Mouse (Mus musculus) forebrain, embryonic 15.5 days (tissue): ENCODE measurements around the gene Klk12. TPM values are rescaled to one million over a fixed set of nuclear protein-coding genes. Genes with fewer than 3 reads are reported as not detected.

Experiments
- ATAC-seq: fragments of 200-750 bp; cut with Nextera tagmentation; replicated peaks from 2 replicates; pipeline ENCODE4 v1.8.0; 2017; ENCODE audit warnings: mild to moderate bottlenecking, moderate TSS enrichment, moderate library complexity
- H3K27ac ChIP-seq: fragments of 300-500 bp; sonication (generic); replicated peaks from 2 replicates; pipeline ENCODE4 v1.5.1; 2015; ENCODE audit warnings: mild to moderate bottlenecking, inconsistent platforms
- H3K27me3 ChIP-seq: fragments of 300-500 bp; sonication (generic); 2 replicates; pipeline ENCODE4 v1.6.1; 2015; ENCODE audit warnings: inconsistent platforms
- H3K36me3 ChIP-seq: fragments of 300-500 bp; sonication (generic); 2 replicates; pipeline ENCODE4 v1.6.1; 2015; ENCODE audit warnings: mild to moderate bottlenecking, inconsistent platforms
- H3K4me1 ChIP-seq: fragments of 300-500 bp; sonication (generic); 2 replicates; pipeline ENCODE4 v1.6.1; 2015; ENCODE audit warnings: inconsistent platforms
- H3K4me2 ChIP-seq: fragments of 300-500 bp; sonication (generic); replicated peaks from 2 replicates; pipeline ENCODE4 v1.6.1; 2015; ENCODE audit warnings: mild to moderate bottlenecking, inconsistent platforms
- H3K4me3 ChIP-seq: fragments of 300-500 bp; sonication (generic); 2 replicates; pipeline ENCODE4 v1.5.1; 2015; ENCODE audit warnings: mild to moderate bottlenecking, inconsistent platforms
- H3K9ac ChIP-seq: fragments of 300-500 bp; sonication (generic); replicated peaks from 2 replicates; pipeline ENCODE4 v1.6.1; 2015; ENCODE audit warnings: mild to moderate bottlenecking, inconsistent platforms
- H3K9me3 ChIP-seq: fragments of 300-500 bp; sonication (generic); 2 replicates; pipeline ENCODE4 v1.6.1; 2016; ENCODE audit warnings: inconsistent platforms
- WGBS: fragments of 180-500 bp; shearing (Covaris S2); methylation state at CpG from one replicate; pipeline ENCODE4 v1.1.7; 2015; ENCODE audit warnings: mixed read lengths; 5-methylcytosine and 5-hydroxymethylcytosine counted together
- polyA plus RNA-seq: library from polyadenylated mRNA; unstranded; fragments of >200 nt; fragmentation: Nextera tagmentation; extraction: Ambion mirVana; gene quantifications from 2 replicates; pipeline ENCODE4 v1.2.1, GENCODE M21; 2015

Gene Klk12
- polyA plus RNA-seq, 1 experiment from 2014 or later = not detected

DNA sequence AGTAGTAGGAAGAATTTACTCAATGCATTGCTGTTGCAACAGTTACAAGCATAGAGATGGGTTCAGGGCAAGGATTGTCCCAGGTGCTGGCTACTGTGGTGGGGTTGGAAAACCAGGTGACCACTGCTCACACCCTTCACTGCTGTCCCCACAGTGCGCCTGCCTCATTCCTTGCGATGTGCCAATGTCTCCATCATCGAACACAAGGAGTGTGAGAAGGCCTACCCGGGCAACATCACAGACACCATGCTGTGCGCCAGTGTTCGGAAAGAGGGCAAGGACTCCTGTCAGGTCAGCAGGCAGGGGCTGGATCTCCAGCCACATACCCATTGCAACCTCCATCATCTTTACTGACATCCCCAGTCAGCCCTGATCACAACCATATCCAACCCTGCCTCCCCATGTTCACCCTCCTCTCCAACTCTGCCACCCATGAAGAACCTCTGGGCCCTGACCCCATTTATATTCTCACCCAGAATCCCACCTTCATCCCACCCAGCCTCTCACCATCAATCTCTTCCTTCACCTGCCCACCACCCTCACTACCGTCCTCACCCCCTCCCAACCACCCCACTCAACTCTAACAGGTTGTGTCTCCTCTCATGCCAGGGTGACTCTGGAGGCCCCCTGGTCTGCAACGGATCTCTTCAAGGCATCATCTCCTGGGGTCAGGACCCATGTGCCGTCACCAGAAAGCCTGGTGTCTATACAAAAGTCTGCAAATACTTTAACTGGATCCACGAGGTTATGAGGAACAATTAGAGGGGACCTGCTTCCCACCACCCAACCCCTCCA lies 9.7 kb downstream of the Klk12 start:
- 93% methylated on average over 10 of the region's 10 CpGs for WGBS
- Histone ChIP-seq H3K4me3 (no peak overlapping the region), H3K27me3 (0 out of 2 replicates have a peak, but pooled peaks cover 4% of the 10 kb centered on the region), H3K36me3 (no peaks in the 10 kb centered on the region), H3K9ac (no peak overlapping the region), H3K9me3 (no peaks in the 10 kb centered on the region), H3K4me2 (no peak overlapping the region), H3K4me1 (peaks cover 5% of the 10 kb centered on the region), H3K27ac (no peak overlapping the region)
- no peak for ATAC-seq

- H3K4me3 ChIP-seq = no peak overlapping the region
- no peaks in the 10 kb centered on the region for H3K36me3 ChIP-seq
- no peaks in the 10 kb centered on the region for H3K9me3 ChIP-seq
- H3K27me3 ChIP-seq = 0 out of 2 replicates have a peak, but pooled peaks cover 4% of the 10 kb centered on the region
- WGBS = 65% methylated on average over 6 of the region's 6 CpGs
- no peak overlapping the region for H3K27ac ChIP-seq
- peaks cover 5% of the 10 kb centered on the region for H3K4me1 ChIP-seq
- no peak overlapping the region for H3K4me2 ChIP-seq
- no peak overlapping the region for H3K9ac ChIP-seq
- no peak for ATAC-seq
Observed at GRCm38 (mm10) chr7:43780241-43780640, 11.5 kb downstream of the Klk12 start.

- WGBS = 45% methylated on average over 5 of the region's 5 CpGs
- Histone ChIP-seq H3K9ac (no peak within 1 kb of the TSS), H3K27me3 (0 out of 2 replicates have a peak, but pooled peaks cover 4% of the 10 kb centered on the region)
Observed at GRCm38 (mm10) chr7:43780746-43781145, 12.0 kb downstream of the Klk12 start, which contains the start of gene Klk10. Gene Klk10, plus strand, starts transcription at chr7:43781035.

GRCm38 (mm10) chr7:43781541-43781940 lies 12.8 kb downstream of the Klk12 start:
- Histone ChIP-seq H3K4me1 (peaks cover 5% of the 10 kb centered on the region), H3K9me3 (no peaks in the 10 kb centered on the region), H3K9ac (no peak overlapping the region), H3K27me3 (0 out of 2 replicates have a peak, but pooled peaks cover 4% of the 10 kb centered on the region), H3K27ac (no peak overlapping the region), H3K4me3 (no peak overlapping the region), H3K36me3 (no peaks in the 10 kb centered on the region), H3K4me2 (no peak overlapping the region)
- WGBS = 92% methylated on average over 11 of the region's 11 CpGs
- no peak for ATAC-seq

More at GRCm38 (mm10) chr7:43780746-43781145, 12.0 kb downstream of the Klk12 start, which contains the start of gene Klk10:
- Histone ChIP-seq H3K4me1 (peaks cover 5% of the 10 kb centered on the region), H3K27ac (no peak within 1 kb of the TSS), H3K4me2 (no peak within 1 kb of the TSS), H3K4me3 (no peak within 1 kb of the TSS), H3K36me3 (no peaks in the 10 kb centered on the region), H3K9me3 (no peaks in the 10 kb centered on the region)
- no peak for ATAC-seq

DNA sequence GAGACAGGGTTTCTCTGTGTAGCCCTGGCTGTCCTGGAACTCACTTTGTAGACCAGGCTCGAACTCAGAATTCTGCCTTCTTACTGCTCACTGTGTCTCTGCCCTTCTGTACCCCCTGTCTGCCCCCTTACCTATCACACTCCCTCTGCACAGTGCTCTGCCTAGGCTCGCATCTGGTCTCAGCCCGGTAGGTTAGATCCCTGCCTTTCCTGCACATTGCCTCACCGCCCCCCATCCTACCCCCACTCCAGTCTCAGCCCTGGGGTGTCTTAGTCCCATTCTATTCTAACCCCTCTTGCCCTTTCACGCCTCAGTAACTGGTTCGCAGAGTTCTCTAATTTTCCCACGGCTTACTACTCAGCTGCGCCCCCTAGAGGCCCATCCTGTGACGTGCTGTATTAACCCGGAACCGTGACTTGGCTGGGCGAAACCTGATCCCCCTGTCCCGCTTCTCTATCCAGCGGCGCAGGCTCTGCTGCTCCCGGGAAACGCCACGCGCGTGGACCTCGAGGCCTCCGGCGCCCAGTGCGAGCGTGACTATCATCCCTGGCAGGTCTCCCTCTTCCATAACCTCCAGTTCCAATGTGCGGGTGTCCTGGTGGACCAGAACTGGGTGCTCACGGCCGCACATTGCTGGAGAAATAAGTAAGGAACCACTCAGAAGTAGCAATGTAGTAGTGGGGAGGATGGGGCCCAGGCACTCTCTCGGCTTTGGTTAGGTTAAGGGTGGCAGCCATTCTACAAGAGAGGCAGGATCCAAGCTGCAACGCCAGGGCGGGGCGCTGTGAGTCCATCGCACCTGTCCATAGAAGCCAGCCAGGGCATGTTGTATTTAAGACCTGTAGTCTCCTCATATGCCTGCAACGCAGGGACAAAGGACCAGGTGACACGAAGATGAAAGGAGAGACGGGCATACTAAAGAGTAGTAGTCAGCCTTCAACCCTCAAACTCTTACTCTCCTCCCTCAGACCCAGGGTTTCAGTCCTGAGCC lies 13.9 kb downstream of the Klk12 start:
- Histone ChIP-seq H3K4me3 (peak overlapping the region; percentile 34), H3K36me3 (no peaks in the 10 kb centered on the region), H3K4me2 (peak overlapping the region; percentile 69), H3K9me3 (no peaks in the 10 kb centered on the region), H3K9ac (peak overlapping the region; percentile 43; the same call in 1 of the 2 replicates), H3K27ac (no peak overlapping the region), H3K27me3 (0 out of 2 replicates have a peak, but pooled peaks cover 4% of the 10 kb centered on the region), H3K4me1 (peaks cover 5% of the 10 kb centered on the region)
- WGBS = 7% methylated on average over 36 of the region's 36 CpGs
- peak; percentile 59 for ATAC-seq

GRCm38 (mm10) chr7:43785286-43785685 lies 16.6 kb downstream of the Klk12 start:
- no peaks in the 10 kb centered on the region for H3K9me3 ChIP-seq
- H3K4me1 ChIP-seq = peaks cover 5% of the 10 kb centered on the region
- H3K4me2 ChIP-seq = no peak overlapping the region
- ATAC-seq = no peak
- H3K4me3 ChIP-seq = no peak overlapping the region
- H3K27me3 ChIP-seq = 0 out of 2 replicates have a peak, but pooled peaks cover 4% of the 10 kb centered on the region
- no peaks in the 10 kb centered on the region for H3K36me3 ChIP-seq
- no peak overlapping the region for H3K9ac ChIP-seq
- WGBS = 91% methylated on average over 1 of the region's 1 CpGs
- no peak overlapping the region for H3K27ac ChIP-seq

DNA sequence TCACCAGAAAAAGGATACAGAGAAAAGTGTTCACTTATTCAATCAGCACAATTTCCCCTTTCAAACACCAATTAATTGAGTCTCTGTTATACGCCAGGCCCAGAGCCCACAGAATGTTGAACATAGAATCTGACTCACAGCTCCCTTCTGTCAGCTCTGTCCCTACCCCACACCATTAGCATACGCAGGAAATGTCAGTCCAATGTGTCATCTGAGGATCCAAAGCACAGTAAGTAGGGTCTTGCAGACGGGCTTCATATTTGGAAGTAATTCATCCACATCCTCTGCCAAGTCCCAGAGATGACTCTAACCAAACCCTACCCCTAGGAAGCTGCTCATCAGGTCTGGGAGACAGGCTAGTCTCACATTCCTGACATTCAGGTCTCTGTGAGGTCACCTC lies 19.4 kb downstream of the Klk12 start:
- no peaks in the 10 kb centered on the region for H3K9me3 ChIP-seq
- no peak for ATAC-seq
- H3K4me3 ChIP-seq = no peak overlapping the region
- H3K4me1 ChIP-seq = no peaks in the 10 kb centered on the region
- 67% methylated on average over 3 of the region's 3 CpGs for WGBS
- no peaks in the 10 kb centered on the region for H3K36me3 ChIP-seq
- no peak overlapping the region for H3K4me2 ChIP-seq
- H3K27me3 ChIP-seq = 0 out of 2 replicates have a peak, but pooled peaks cover 3% of the 10 kb centered on the region
- H3K9ac ChIP-seq = no peak overlapping the region
- no peak overlapping the region for H3K27ac ChIP-seq

DNA sequence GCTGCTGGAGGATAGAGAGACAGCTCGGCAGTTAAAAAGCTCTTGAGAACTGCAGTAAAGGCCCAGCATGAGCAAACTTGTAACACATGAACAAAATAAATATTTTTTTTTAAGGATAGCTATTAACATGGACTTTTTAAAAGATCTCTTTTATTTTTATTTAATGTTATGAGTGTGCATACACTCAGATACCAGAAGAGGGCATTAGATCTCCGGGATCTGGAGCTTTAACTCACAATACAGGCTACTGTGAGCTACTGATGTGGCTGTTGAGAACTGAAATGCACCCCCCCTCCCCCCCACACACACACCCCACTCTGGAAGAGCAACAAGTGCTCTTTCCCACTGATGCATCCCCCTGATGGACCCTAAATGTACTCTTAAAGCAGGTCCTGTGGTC lies 20.6 kb downstream of the Klk12 start:
- Histone ChIP-seq H3K27ac (no peak overlapping the region), H3K27me3 (0 out of 2 replicates have a peak, but pooled peaks cover 3% of the 10 kb centered on the region), H3K9me3 (no peaks in the 10 kb centered on the region), H3K36me3 (no peaks in the 10 kb centered on the region), H3K4me2 (no peak overlapping the region), H3K4me1 (no peaks in the 10 kb centered on the region), H3K9ac (no peak overlapping the region), H3K4me3 (no peak overlapping the region)
- no peak for ATAC-seq
- WGBS = 74% methylated on average over 2 of the region's 2 CpGs

DNA sequence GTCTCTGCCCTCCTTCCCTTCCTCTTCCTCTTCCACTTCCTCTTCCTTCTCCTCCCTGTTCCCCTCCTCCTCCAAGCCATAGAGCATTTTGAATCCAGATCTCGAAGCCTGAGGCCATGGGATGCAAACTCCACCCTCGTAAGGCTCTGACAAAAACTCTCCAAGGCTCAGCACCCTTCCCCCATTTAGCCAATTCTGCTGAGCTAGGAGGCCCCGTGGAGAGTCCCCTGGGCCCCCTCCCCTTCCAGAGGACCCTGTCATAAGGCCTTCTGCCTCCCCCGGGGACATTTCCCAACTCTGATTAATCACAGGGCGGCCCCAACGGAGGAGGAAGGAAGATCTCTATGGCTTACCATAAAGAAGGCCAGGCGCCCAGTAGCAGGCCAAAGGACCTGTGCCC lies 22.9 kb downstream of the Klk12 start, which contains the start of gene Klk9:
Gene Klk9 (plus strand): TSS at position 301 of the 400 bp plus-strand sequence.
- Histone ChIP-seq H3K4me3 (no peak within 1 kb of the TSS), H3K9me3 (no peaks in the 10 kb centered on the region), H3K27ac (no peak within 1 kb of the TSS), H3K4me2 (no peak within 1 kb of the TSS), H3K9ac (no peak within 1 kb of the TSS), H3K27me3 (peaks cover 20% of the 10 kb centered on the region; the same call in 1 of the 2 replicates), H3K36me3 (no peaks in the 10 kb centered on the region), H3K4me1 (peaks cover 6% of the 10 kb centered on the region)
- WGBS = 77% methylated on average over 7 of the region's 7 CpGs
- no peak for ATAC-seq

GRCm38 (mm10) chr7:43796355-43796754 lies 27.7 kb downstream of the Klk12 start:
- Histone ChIP-seq H3K27ac (no peak overlapping the region), H3K4me3 (peak overlapping the region; percentile 52), H3K4me2 (peak overlapping the region; percentile 80), H3K4me1 (peaks cover 20% of the 10 kb centered on the region), H3K9ac (peak overlapping the region; percentile 55), H3K27me3 (peaks cover 32% of the 10 kb centered on the region), H3K36me3 (no peaks in the 10 kb centered on the region), H3K9me3 (no peaks in the 10 kb centered on the region)
- 7% methylated on average over 8 of the region's 8 CpGs for WGBS
- ATAC-seq = no peak

DNA sequence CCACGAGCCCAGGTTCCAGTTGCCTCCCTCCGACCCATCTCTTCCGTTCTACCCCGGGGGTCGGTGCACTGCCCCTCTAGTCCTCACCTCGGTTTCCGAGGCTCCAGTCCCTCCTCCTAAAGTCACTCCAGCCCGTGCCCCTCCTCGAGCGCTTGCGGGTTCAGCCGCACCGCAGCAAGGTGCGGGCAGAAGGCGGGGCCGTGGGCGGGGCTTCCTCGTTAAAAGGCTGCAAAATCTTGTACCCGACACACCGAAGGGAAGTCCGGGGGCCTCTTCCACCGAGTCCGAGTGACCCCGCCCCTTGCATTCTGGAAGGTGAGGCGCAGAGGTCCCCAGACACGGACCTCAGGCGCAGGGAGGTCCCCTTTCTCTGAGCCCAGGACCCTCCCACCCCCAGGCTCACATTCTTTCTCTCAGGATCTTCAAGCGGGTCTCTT lies 28.7 kb downstream of the Klk12 start, which contains the start of gene Klk8:
Gene Klk8 (plus strand): TSS at position 245 of the 437 bp plus-strand sequence.
- Histone ChIP-seq H3K4me2 (peak within 1 kb of the TSS; percentile 80), H3K9me3 (no peaks in the 10 kb centered on the region), H3K36me3 (no peaks in the 10 kb centered on the region), H3K9ac (peak within 1 kb of the TSS; percentile 55), H3K4me3 (peak within 1 kb of the TSS; percentile 52), H3K27ac (no peak within 1 kb of the TSS), H3K27me3 (peaks cover 32% of the 10 kb centered on the region), H3K4me1 (peaks cover 20% of the 10 kb centered on the region)
- WGBS = under 1% methylated on average over 28 of the region's 28 CpGs
- peak; percentile 30 for ATAC-seq
